Mouse (Mus musculus): ENCODE results near the gene Olfr1181.
"Not testable (repeated sequence)": the region's sequence is repeated elsewhere in the genome, so short reads cannot be mapped to it uniquely, and the experiment has no call there.

The Olfr1181 gene

GRCm38 (mm10) chr2:88426071-88426470, at the start of gene Olfr1181:
Olfr1181 (minus strand) TSS chr2:88426171.
- DNase-seq (ENCODE audit: low spot score in 2 of 2) = no peak

DNA sequence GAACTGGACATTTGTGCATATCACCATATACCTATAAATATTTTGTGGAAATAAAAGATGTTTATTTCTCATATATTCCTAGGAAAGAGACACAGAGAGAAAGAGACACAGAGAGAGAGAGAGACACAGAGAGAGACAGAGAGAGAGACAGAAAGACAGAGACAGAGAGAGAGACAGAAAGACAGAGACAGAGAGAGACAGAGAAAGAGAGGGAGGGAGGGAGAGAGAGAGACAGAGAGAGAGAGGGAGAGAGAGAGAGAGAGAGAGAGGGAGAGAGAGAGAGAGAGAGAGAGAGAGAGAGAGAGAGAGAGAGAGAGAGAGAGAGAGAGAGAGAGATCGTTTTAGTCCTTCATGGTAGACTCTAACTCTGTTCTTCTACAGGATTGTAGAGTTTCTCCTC, 28.6 kb upstream of the Olfr1181 start, which contains the start of gene Olfr1183:
Gene Olfr1183, plus strand, starts transcription at position 301 of the 400 bp plus-strand sequence.
- DNase-seq (ENCODE audit: low spot score in 2 of 2) = not testable (repeated sequence)

- DNase-seq (ENCODE audit: low spot score in 2 of 2) = no peak
Observed at GRCm38 (mm10) chr2:88449031-88449430, 23.1 kb upstream of the Olfr1181 start, which contains the start of gene Gm13757. Gm13757 (minus strand) TSS chr2:88449131.

DNA sequence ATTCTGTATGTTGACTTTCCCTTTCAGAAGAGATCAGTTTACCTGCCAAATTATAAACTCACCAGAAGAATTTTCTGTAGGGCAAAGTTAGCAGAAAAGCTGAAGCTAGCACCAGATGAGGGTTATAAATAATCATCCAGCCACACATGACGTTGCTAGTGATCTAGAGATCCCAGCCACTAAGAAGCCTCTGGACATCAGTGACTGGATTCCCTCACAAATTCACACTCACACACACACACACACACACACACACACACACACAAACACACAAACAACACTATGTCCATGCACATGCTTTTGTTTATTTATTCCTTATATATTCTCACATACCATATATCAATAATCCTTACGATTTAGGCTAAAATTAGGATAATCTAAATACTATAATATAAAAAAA, 6.9 kb downstream of the Olfr1181 start, which contains the start of gene Olfr1180:
Gene Olfr1180, minus strand, starts transcription at position 101 of the 400 bp plus-strand sequence.
- no peak for DNase-seq (ENCODE audit: low spot score in 2 of 2)

GRCm38 (mm10) chr2:88406353-88406752, 19.6 kb downstream of the Olfr1181 start, which contains the start of gene Olfr1179:
Olfr1179 (minus strand) TSS chr2:88406453.
- no peak for DNase-seq (ENCODE audit: low spot score in 2 of 2)

DNA sequence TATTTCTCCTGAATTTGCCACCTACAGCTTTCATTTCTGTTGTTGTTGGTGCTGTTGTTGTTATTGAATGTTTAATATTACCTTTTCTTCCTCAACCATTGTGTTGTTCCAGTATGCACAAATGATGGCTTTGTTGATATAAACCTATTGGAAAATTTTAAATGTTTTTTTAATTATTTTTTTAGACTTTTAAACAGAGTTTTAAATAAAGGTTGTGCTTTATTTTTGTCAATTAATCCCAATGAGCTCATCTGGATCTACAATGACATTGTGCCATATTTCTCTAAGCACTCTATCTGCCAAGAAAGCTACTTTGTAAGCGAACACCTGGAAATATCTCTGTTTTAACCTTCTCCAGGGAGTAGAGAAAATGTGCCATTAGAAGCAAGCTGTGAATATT, 39.2 kb downstream of the Olfr1181 start, which contains the start of gene Olfr1178:
Gene Olfr1178, plus strand, starts transcription at position 301 of the 400 bp plus-strand sequence.
- no peak for DNase-seq (ENCODE audit: low spot score in 2 of 2)
